Mouse (Mus musculus) G1E (cell line): ENCODE measurements around the gene Rab26. TPM values are rescaled to one million over a fixed set of nuclear protein-coding genes. Genes with fewer than 3 reads are reported as not detected.

Experiments used
- ATAC-seq: 2 replicates; pipeline ENCODE4 v1.8.0; 2016; ENCODE audit warnings: mild to moderate bottlenecking; ENCODE audit not compliant: insufficient number of reproducible peaks, poor library complexity, low FRiP score, severe bottlenecking; ENCODE audit errors: extremely low read depth
- DNase-seq: peaks from one replicate; pipeline ENCODE4 v3.0.0; 2012; ENCODE audit warnings: low spot score
- H3K27me3 ChIP-seq: 2 replicates; pipeline ENCODE4 v1.6.1; 2012; ENCODE audit warnings: mild to moderate bottlenecking, low read length, inconsistent platforms; ENCODE audit not compliant: insufficient read depth
- H3K36me3 ChIP-seq: replicated peaks from 2 replicates; pipeline ENCODE3; 2012; ENCODE audit warnings: mild to moderate bottlenecking, inconsistent platforms
- H3K4me1 ChIP-seq: 2 replicates; pipeline ENCODE4 v1.6.1; 2012; ENCODE audit warnings: low read depth, low read length, inconsistent platforms, mixed read lengths; ENCODE audit not compliant: insufficient read depth
- H3K4me3 ChIP-seq: 2 replicates; pipeline ENCODE4 v1.5.1; 2012; ENCODE audit warnings: low read depth, mild to moderate bottlenecking, inconsistent platforms, low read length, moderate library complexity, mixed read lengths
- H3K9me3 ChIP-seq: replicated peaks from 2 replicates; pipeline ENCODE4 v1.6.1; 2012; ENCODE audit warnings: inconsistent platforms
- CTCF ChIP-seq: IDR thresholded peaks from 2 replicates; pipeline ENCODE4 v1.5.1; 2012; ENCODE audit warnings: low read depth, low read length, inconsistent platforms, mixed read lengths
- GATA1 ChIP-seq: IDR thresholded peaks from 2 replicates; pipeline ENCODE4 v1.6.1; 2012; ENCODE audit warnings: borderline replicate concordance, low read length, inconsistent platforms, mixed read lengths
- GATA2 ChIP-seq: IDR thresholded peaks from 2 replicates; pipeline ENCODE4 v1.6.1; 2012; ENCODE audit warnings: low read depth, low read length, inconsistent platforms, borderline replicate concordance
- POLR2AphosphoS5 ChIP-seq: IDR thresholded peaks from 2 replicates; pipeline ENCODE4 v1.6.1; 2012; ENCODE audit warnings: low read depth, low read length, inconsistent platforms; ENCODE audit not compliant: insufficient replicate concordance
- TAL1 ChIP-seq: conservative IDR thresholded peaks from 2 replicates; pipeline ENCODE4 v1.6.1; 2012; ENCODE audit warnings: low read depth, low read length, inconsistent platforms, mixed read lengths
- polyA plus RNA-seq: library from polyadenylated mRNA; stranded (reverse); fragments of >175 nt; gene quantifications from 2 replicates; pipeline ENCODE4 v1.2.3, GENCODE M21; 2012
- total RNA-seq, 2 experiments: library from RNA; stranded (forward) in 1 of 2; stranded (reverse) in 1 of 2; fragments of 200-1000 nt in 1 of 2; fragments of >200 nt in 1 of 2; fragmentation: Nextera tagmentation in 1 of 2; gene quantifications; 2 replicates each; pipeline ENCODE4 v1.2.3; 2014 to 2017

The Rab26 gene
- total and polyA plus RNA-seq, 3 experiments: 0.26 to 0.49 TPM; not detected in 1

GRCm38 (mm10) chr17:24567034-24567779 lies 33.2 kb upstream of the Rab26 start:
- ATAC-seq: peak; percentile 28; the same call in 1 of the 2 replicates
- H3K36me3 ChIP-seq: peaks cover 84% of the 10 kb centered on the region
- peaks cover 14% of the 10 kb centered on the region for H3K4me1 ChIP-seq
- no peaks in the 10 kb centered on the region for H3K9me3 ChIP-seq
- no peak for TF ChIP-seq CTCF
- no peak for TF ChIP-seq TAL1
- TF ChIP-seq GATA2: no peak
- no peak for TF ChIP-seq POLR2AphosphoS5
- no peak for TF ChIP-seq GATA1
- H3K4me3 ChIP-seq: no peak overlapping the region
- no peaks in the 10 kb centered on the region for H3K27me3 ChIP-seq
- peak; percentile 80 for DNase-seq

GRCm38 (mm10) chr17:24565792-24566191 lies 31.8 kb upstream of the Rab26 start:
- no peaks in the 10 kb centered on the region for H3K9me3 ChIP-seq
- peaks cover 76% of the 10 kb centered on the region for H3K36me3 ChIP-seq
- H3K27me3 ChIP-seq: no peaks in the 10 kb centered on the region
- TF ChIP-seq TAL1 (no peak), CTCF (no peak), GATA2 (no peak), POLR2AphosphoS5 (no peak), GATA1 (no peak)
- H3K4me3 ChIP-seq: no peak overlapping the region
- H3K4me1 ChIP-seq: peaks cover 14% of the 10 kb centered on the region
- DNase-seq (no peak), ATAC-seq (no peak)

- ATAC-seq (no peak), DNase-seq (no peak)
- H3K36me3 ChIP-seq: peaks cover 76% of the 10 kb centered on the region
- no peak overlapping the region for H3K4me3 ChIP-seq
- no peaks in the 10 kb centered on the region for H3K9me3 ChIP-seq
- TF ChIP-seq TAL1 (no peak), CTCF (no peak), GATA1 (no peak), POLR2AphosphoS5 (no peak), GATA2 (no peak)
- H3K27me3 ChIP-seq: no peaks in the 10 kb centered on the region
- peaks cover 14% of the 10 kb centered on the region for H3K4me1 ChIP-seq
These were observed 31.1 kb upstream of the Rab26 start for GRCm38 (mm10) chr17:24565092-24565491.

GRCm38 (mm10) chr17:24564422-24564821 lies 30.4 kb upstream of the Rab26 start:
- Histone ChIP-seq H3K4me1 (peaks cover 14% of the 10 kb centered on the region), H3K36me3 (peaks cover 70% of the 10 kb centered on the region), H3K9me3 (no peaks in the 10 kb centered on the region), H3K4me3 (no peak overlapping the region), H3K27me3 (no peaks in the 10 kb centered on the region)
- ATAC-seq: no peak
- DNase-seq: no peak
- TF ChIP-seq TAL1: no peak
- no peak for TF ChIP-seq CTCF
- TF ChIP-seq GATA1: no peak
- no peak for TF ChIP-seq GATA2
- no peak for TF ChIP-seq POLR2AphosphoS5

- ATAC-seq: no peak
- Histone ChIP-seq H3K9me3 (no peaks in the 10 kb centered on the region), H3K4me3 (no peak overlapping the region), H3K36me3 (peaks cover 65% of the 10 kb centered on the region), H3K4me1 (peaks cover 14% of the 10 kb centered on the region), H3K27me3 (no peaks in the 10 kb centered on the region)
- DNase-seq: no peak
- TF ChIP-seq CTCF (no peak), POLR2AphosphoS5 (no peak), TAL1 (no peak), GATA1 (no peak), GATA2 (no peak)
These were observed 29.6 kb upstream of the Rab26 start for GRCm38 (mm10) chr17:24563638-24564037.

- Histone ChIP-seq H3K36me3 (peaks cover 61% of the 10 kb centered on the region), H3K4me1 (peaks cover 7% of the 10 kb centered on the region; the same call in 1 of the 2 replicates), H3K9me3 (no peaks in the 10 kb centered on the region), H3K4me3 (no peak overlapping the region), H3K27me3 (no peaks in the 10 kb centered on the region)
- no peak for TF ChIP-seq TAL1
- no peak for TF ChIP-seq CTCF
- TF ChIP-seq GATA1: no peak
- TF ChIP-seq POLR2AphosphoS5: no peak
- TF ChIP-seq GATA2: no peak
- ATAC-seq (no peak), DNase-seq (no peak)
These were observed 27.6 kb upstream of the Rab26 start for GRCm38 (mm10) chr17:24561592-24561991.
